Mouse (Mus musculus): ENCODE measurements around the gene Mcm2. TPM values are rescaled to one million over a fixed set of nuclear protein-coding genes. Genes with fewer than 3 reads are reported as not detected.

Mcm2 gene
- polyA plus RNA-seq (2011; ENCODE audit: insufficient read depth, insufficient read length, low replicate concordance, missing spikeins): 78.2 and 120 TPM in 2 replicates

DNA sequence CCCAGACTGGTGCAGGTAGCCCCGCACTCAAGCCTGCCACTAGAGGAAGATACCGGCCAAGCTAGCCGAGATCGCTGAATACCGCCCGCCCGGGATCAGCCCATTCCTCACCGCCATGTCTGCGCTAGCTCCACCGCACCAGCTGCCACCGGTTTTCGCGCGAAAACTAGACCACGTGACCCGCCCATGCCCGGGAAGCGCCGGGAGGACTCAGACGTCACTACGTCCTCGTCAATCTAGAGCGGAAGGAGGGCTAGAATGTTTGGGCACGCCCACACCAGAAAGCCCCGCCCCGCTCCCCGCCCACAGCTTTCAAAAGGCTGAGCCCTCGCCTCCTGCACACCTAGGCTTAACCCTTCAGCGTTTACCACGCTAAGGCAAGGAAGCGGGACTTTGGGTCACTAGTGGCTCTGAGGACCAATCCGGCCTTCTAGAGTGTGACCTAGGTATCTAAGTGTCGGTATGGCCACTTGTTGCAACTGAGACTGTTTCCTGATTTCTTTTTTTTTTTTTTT lies at the start of gene Mcm2:
Mcm2 (minus strand) TSS at position 247 of the 515 bp plus-strand sequence.
- under 1% methylated on average over 33 of the region's 33 CpGs for WGBS
- H3K4me3 ChIP-seq (replicated peaks; ENCODE audit: control insufficient read depth, low read depth, low read length): peak within 1 kb of the TSS; percentile 82
- TF ChIP-seq CTCF (IDR thresholded peaks at IDR 0.05; ENCODE audit: control insufficient read depth, insufficient read depth, low read length) (no peak), POLR2A (IDR thresholded peaks at IDR 0.05; ENCODE audit: borderline replicate concordance, control insufficient read depth, low read depth, low read length) (peak; percentile 71; the same call in 1 of the 2 replicates)
- peak within 1 kb of the TSS; percentile 16; the same call in 1 of the 2 replicates for H3K27ac ChIP-seq (ENCODE audit: control insufficient read depth, insufficient read depth, low read depth, low read length, poor library complexity)
- H3K4me1 ChIP-seq (ENCODE audit: control insufficient read depth, insufficient read depth, low read length): peaks cover 1% of the 10 kb centered on the region; the same call in 1 of the 2 replicates

- no peak for TF ChIP-seq CTCF (IDR thresholded peaks at IDR 0.05; ENCODE audit: control insufficient read depth, insufficient read depth, low read length)
- TF ChIP-seq POLR2A (IDR thresholded peaks at IDR 0.05; ENCODE audit: borderline replicate concordance, control insufficient read depth, low read depth, low read length): no peak
- Histone ChIP-seq H3K27ac (ENCODE audit: control insufficient read depth, insufficient read depth, low read depth, low read length, poor library complexity) (no peak overlapping the region), H3K4me3 (replicated peaks; ENCODE audit: control insufficient read depth, low read depth, low read length) (no peak overlapping the region), H3K4me1 (ENCODE audit: control insufficient read depth, insufficient read depth, low read length) (no peaks in the 10 kb centered on the region)
These were observed 49.2 kb upstream of the Mcm2 start for GRCm38 (mm10) chr6:88947771-88948170.

DNA sequence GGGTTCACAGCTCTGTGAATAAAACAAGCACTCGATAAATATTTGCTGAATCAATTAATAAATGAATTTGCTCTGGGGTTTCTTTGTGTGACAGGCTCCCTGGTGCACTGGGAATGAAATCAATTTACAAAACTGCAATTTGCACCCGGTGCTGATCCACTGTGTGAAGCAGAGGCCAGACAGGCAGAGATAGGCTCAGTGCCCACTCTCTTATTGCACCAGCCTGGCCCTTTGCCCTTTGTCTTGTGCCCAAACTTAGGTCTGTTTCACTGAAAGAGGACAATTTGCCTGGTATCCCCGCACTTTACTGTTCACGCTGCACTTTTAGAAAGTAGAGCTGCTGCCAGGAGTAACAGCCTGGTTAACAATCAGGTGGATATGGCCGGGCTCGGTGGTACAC lies 47.9 kb upstream of the Mcm2 start:
- no peak overlapping the region for H3K27ac ChIP-seq (ENCODE audit: control insufficient read depth, insufficient read depth, low read depth, low read length, poor library complexity)
- WGBS: 85% methylated on average over 6 of the region's 6 CpGs
- H3K4me3 ChIP-seq (replicated peaks; ENCODE audit: control insufficient read depth, low read depth, low read length): no peak overlapping the region
- no peak for TF ChIP-seq CTCF (IDR thresholded peaks at IDR 0.05; ENCODE audit: control insufficient read depth, insufficient read depth, low read length)
- no peak for TF ChIP-seq POLR2A (IDR thresholded peaks at IDR 0.05; ENCODE audit: borderline replicate concordance, control insufficient read depth, low read depth, low read length)
- no peaks in the 10 kb centered on the region for H3K4me1 ChIP-seq (ENCODE audit: control insufficient read depth, insufficient read depth, low read length)

GRCm38 (mm10) chr6:88943666-88944065 lies 45.1 kb upstream of the Mcm2 start:
- H3K27ac ChIP-seq (ENCODE audit: control insufficient read depth, insufficient read depth, low read depth, low read length, poor library complexity): no peak overlapping the region
- 71% methylated on average over 6 of the region's 6 CpGs for WGBS

GRCm38 (mm10) chr6:88942595-88942994 lies 44.0 kb upstream of the Mcm2 start:
- WGBS: 46% methylated on average over 8 of the region's 8 CpGs
- no peak for TF ChIP-seq CTCF (IDR thresholded peaks at IDR 0.05; ENCODE audit: control insufficient read depth, insufficient read depth, low read length)
- TF ChIP-seq POLR2A (IDR thresholded peaks at IDR 0.05; ENCODE audit: borderline replicate concordance, control insufficient read depth, low read depth, low read length): no peak
- Histone ChIP-seq H3K27ac (ENCODE audit: control insufficient read depth, insufficient read depth, low read depth, low read length, poor library complexity) (no peak overlapping the region), H3K4me1 (ENCODE audit: control insufficient read depth, insufficient read depth, low read length) (no peaks in the 10 kb centered on the region), H3K4me3 (replicated peaks; ENCODE audit: control insufficient read depth, low read depth, low read length) (no peak overlapping the region)

More at GRCm38 (mm10) chr6:88943666-88944065, 45.1 kb upstream of the Mcm2 start:
- TF ChIP-seq CTCF (IDR thresholded peaks at IDR 0.05; ENCODE audit: control insufficient read depth, insufficient read depth, low read length): no peak
- TF ChIP-seq POLR2A (IDR thresholded peaks at IDR 0.05; ENCODE audit: borderline replicate concordance, control insufficient read depth, low read depth, low read length): no peak
- no peaks in the 10 kb centered on the region for H3K4me1 ChIP-seq (ENCODE audit: control insufficient read depth, insufficient read depth, low read length)
- no peak overlapping the region for H3K4me3 ChIP-seq (replicated peaks; ENCODE audit: control insufficient read depth, low read depth, low read length)

DNA sequence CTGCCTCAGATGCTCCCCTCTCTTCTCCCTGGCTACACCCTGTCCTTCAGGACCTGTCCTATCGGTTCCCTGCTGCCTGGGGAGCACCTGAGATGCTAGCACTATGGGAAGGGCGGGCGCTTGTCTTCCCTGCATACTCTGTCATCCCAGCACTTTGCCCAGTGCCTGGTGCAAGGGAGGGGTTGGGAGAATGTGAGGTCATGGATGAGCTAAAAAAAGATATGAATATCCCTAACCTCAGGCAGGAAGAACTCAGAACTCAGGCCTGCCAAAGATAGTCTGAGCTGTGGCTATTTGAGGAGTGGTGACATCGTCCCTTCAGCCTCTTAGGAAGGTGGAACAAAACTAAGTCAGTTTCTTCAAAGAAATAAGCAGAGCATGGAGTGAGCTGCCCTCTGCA lies 43.0 kb upstream of the Mcm2 start:
- TF ChIP-seq POLR2A (IDR thresholded peaks at IDR 0.05; ENCODE audit: borderline replicate concordance, control insufficient read depth, low read depth, low read length) (no peak), CTCF (IDR thresholded peaks at IDR 0.05; ENCODE audit: control insufficient read depth, insufficient read depth, low read length) (no peak)
- Histone ChIP-seq H3K4me3 (replicated peaks; ENCODE audit: control insufficient read depth, low read depth, low read length) (no peak overlapping the region), H3K4me1 (ENCODE audit: control insufficient read depth, insufficient read depth, low read length) (no peaks in the 10 kb centered on the region), H3K27ac (ENCODE audit: control insufficient read depth, insufficient read depth, low read depth, low read length, poor library complexity) (no peak overlapping the region)
- WGBS: 71% methylated on average over 4 of the region's 4 CpGs

DNA sequence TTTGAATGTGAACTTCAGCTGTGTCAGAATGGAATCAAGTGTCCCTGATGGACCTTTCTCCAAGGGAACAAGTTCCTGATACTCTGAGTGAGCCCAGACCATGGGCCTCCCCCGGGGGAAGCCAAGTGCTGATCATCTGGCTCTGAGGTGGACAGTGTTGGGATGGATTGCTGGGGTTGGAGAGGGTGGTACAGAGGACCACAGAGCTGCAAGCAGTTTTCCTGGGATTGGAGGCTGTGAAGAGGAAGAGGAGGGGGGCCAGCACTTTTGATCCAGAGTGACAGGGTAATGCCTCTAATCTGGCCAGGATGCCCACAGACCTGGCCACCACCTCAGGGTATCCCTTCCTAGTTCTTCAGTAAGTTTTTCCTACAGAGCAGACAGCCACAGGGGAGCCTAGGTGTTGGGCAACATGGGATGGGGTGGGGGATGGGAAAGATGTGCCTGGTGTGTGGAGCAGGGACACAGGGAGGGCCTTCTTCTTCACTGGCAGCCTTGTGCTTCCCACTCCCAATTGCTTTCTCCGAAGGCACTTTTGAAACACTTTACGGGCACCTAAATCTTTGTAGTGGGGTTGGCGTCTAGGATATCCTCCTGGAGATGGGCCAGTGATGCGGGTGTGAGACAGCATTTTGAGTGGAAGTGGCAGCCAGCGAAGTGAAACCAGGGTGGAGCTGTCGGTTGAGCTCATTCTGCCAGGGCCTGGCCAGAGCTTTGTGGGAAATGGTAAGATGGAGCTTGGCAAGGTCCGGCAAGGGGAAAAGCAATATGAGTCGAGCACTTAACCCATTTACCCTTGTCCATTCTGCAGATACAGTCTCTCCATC lies 41.7 kb upstream of the Mcm2 start:
- H3K4me3 ChIP-seq (replicated peaks; ENCODE audit: control insufficient read depth, low read depth, low read length): no peak overlapping the region
- WGBS: 45% methylated on average over 9 of the region's 9 CpGs
- no peaks in the 10 kb centered on the region for H3K4me1 ChIP-seq (ENCODE audit: control insufficient read depth, insufficient read depth, low read length)
- TF ChIP-seq CTCF (IDR thresholded peaks at IDR 0.05; ENCODE audit: control insufficient read depth, insufficient read depth, low read length) (no peak), POLR2A (IDR thresholded peaks at IDR 0.05; ENCODE audit: borderline replicate concordance, control insufficient read depth, low read depth, low read length) (no peak)
- H3K27ac ChIP-seq (ENCODE audit: control insufficient read depth, insufficient read depth, low read depth, low read length, poor library complexity): no peak overlapping the region

- no peak overlapping the region for H3K4me3 ChIP-seq (replicated peaks; ENCODE audit: control insufficient read depth, low read depth, low read length)
- no peaks in the 10 kb centered on the region for H3K4me1 ChIP-seq (ENCODE audit: control insufficient read depth, insufficient read depth, low read length)
- no peak overlapping the region for H3K27ac ChIP-seq (ENCODE audit: control insufficient read depth, insufficient read depth, low read depth, low read length, poor library complexity)
- no peak for TF ChIP-seq CTCF (IDR thresholded peaks at IDR 0.05; ENCODE audit: control insufficient read depth, insufficient read depth, low read length)
- TF ChIP-seq POLR2A (IDR thresholded peaks at IDR 0.05; ENCODE audit: borderline replicate concordance, control insufficient read depth, low read depth, low read length): no peak
- WGBS: 12% methylated on average over 12 of the region's 12 CpGs
These were observed 40.9 kb upstream of the Mcm2 start for GRCm38 (mm10) chr6:88939281-88940089.
